Mouse (Mus musculus) spleen, adult 2 months (tissue): Measurements from ENCODE around the gene Glipr1.
"Not testable (repeated sequence)": the region's sequence is repeated elsewhere in the genome, so short reads cannot be mapped to it uniquely, and the experiment has no call there.

ENCODE experiments used
- CTCF ChIP-seq: fragments of 200-500 bp; IDR thresholded peaks from 2 replicates; pipeline ENCODE4 v1.5.1; 2011; ENCODE audit warnings: mild to moderate bottlenecking, inconsistent platforms; ENCODE audit not compliant: insufficient read depth, insufficient read length, insufficient replicate concordance; ENCODE audit errors: extremely low read depth
- POLR2A ChIP-seq: fragments of 200-500 bp; IDR thresholded peaks from 2 replicates; pipeline ENCODE4 v1.6.1; 2011; ENCODE audit warnings: low read depth, low read length, inconsistent platforms

GRCm38 (mm10) chr10:112044283-112044682, 41.9 kb upstream of the Glipr1 start:
- not testable (repeated sequence) for TF ChIP-seq POLR2A, CTCF
